23 mouse cellular contexts compared by ENCODE assay signal in genomic region chr2:29561468-29561867, GRCm38 (mm10). TPM values are rescaled to one million over a fixed set of nuclear protein-coding genes. Genes with fewer than 3 reads are reported as not detected.
DNase-seq lines count a peak whose midpoint lies in the region; ATAC-seq and TF ChIP-seq lines count a peak whose summit lies in the region.
"Had no signal": no experiment of that assay in that cellular context is flagged by ENCODE, and none has a peak within 500 bp of the region (broad histone marks: within the 10 kb centered on the region; RNA-seq: fewer than 3 reads in every experiment).

No protein-coding gene starts in this region.

- H3K4me3 ChIP-seq in hindbrain, postnatal 0 days (ENCODE audit: low read length), result no peak overlapping the region
- no peak overlapping the region for H3K4me3 ChIP-seq in hindbrain, embryonic 16.5 days (ENCODE audit: low read length)
- H3K4me3 ChIP-seq: embryonic facial prominence, embryonic 12.5 days; erythroblast, embryonic 14.5 days; forebrain, embryonic 13.5 days; heart, adult 2 months; heart, embryonic 15.5 days; left cerebral cortex, adult 2 months; megakaryocyte, embryonic 14.5 days; neural tube, embryonic 15.5 days had no signal

- no peaks in the 10 kb centered on the region for H3K36me3 ChIP-seq in hindbrain, postnatal 0 days (ENCODE audit: insufficient read depth, low read length)
- H3K36me3 ChIP-seq in hindbrain, embryonic 16.5 days (ENCODE audit: control insufficient read depth, insufficient read depth, low read length), result no peaks in the 10 kb centered on the region
- H3K36me3 ChIP-seq: embryonic facial prominence, embryonic 12.5 days; heart, embryonic 15.5 days; neural tube, embryonic 15.5 days had no signal

- H3K9me3 ChIP-seq in hindbrain, postnatal 0 days (ENCODE audit: low read length), result no peaks in the 10 kb centered on the region
- H3K9me3 ChIP-seq in hindbrain, embryonic 16.5 days (ENCODE audit: control insufficient read depth, low read length), result no peaks in the 10 kb centered on the region
- H3K9me3 ChIP-seq: embryonic facial prominence, embryonic 12.5 days; forebrain, embryonic 13.5 days; heart, embryonic 15.5 days; neural tube, embryonic 15.5 days had no signal

- DNase-seq in cerebellum, adult 11 months, result peak; percentile 70
- DNase-seq in hindbrain, postnatal 0 days (ENCODE audit: low spot score), result peak; percentile 66
- DNase-seq in cerebellum, adult 8-10 months, result peak; percentile 74
- peak; percentile 43 to 86 for DNase-seq in cerebellum, postnatal 4 days (ENCODE audit: low spot score in 2 of 2)
- no peak for DNase-seq in spleen, postnatal 10 days (ENCODE audit: low spot score in 2 of 2)
- DNase-seq: adrenal gland, adult 2 months; kidney, adult 11 months; kidney, postnatal 10 days; lung, adult 18-20 months; lung, postnatal 14 days; midbrain, embryonic 14.5 days; right cerebral cortex, postnatal 25 days had no signal

- no peak overlapping the region for H3K27ac ChIP-seq in hindbrain, postnatal 0 days
- no peak overlapping the region for H3K27ac ChIP-seq in hindbrain, embryonic 16.5 days (ENCODE audit: low read depth, low read length)
- H3K27ac ChIP-seq: embryonic facial prominence, embryonic 12.5 days; forebrain, embryonic 13.5 days; heart, adult 2 months; heart, embryonic 15.5 days; left cerebral cortex, adult 2 months; neural tube, embryonic 15.5 days had no signal

- no peak overlapping the region for H3K4me2 ChIP-seq in hindbrain, postnatal 0 days (ENCODE audit: low read depth, low read length)
- H3K4me2 ChIP-seq in hindbrain, embryonic 16.5 days (ENCODE audit: low read length), result no peak overlapping the region
- H3K4me2 ChIP-seq: embryonic facial prominence, embryonic 12.5 days; forebrain, embryonic 13.5 days; heart, embryonic 15.5 days; liver, embryonic 11.5 days; neural tube, embryonic 15.5 days had no signal

- no peak overlapping the region for H3K9ac ChIP-seq in hindbrain, postnatal 0 days (replicated peaks; ENCODE audit: low read length)
- H3K9ac ChIP-seq in hindbrain, embryonic 16.5 days (ENCODE audit: low read depth, low read length), result no peak overlapping the region
- H3K9ac ChIP-seq: embryonic facial prominence, embryonic 12.5 days; forebrain, embryonic 13.5 days; heart, embryonic 15.5 days; neural tube, embryonic 15.5 days had no signal

- TF ChIP-seq CTCF in hindbrain, postnatal 0 days (IDR thresholded peaks at IDR 0.05; ENCODE audit: low read depth), result no peak

- peaks cover 7% of the 10 kb centered on the region; the same call in 1 of the 2 replicates for H3K4me1 ChIP-seq in hindbrain, postnatal 0 days (ENCODE audit: insufficient read depth, low read length)
- peaks cover 9% of the 10 kb centered on the region for H3K4me1 ChIP-seq in hindbrain, embryonic 16.5 days (ENCODE audit: control insufficient read depth, insufficient read depth, low read depth, low read length)
- H3K4me1 ChIP-seq: megakaryocyte, embryonic 14.5 days had no signal

- WGBS in hindbrain, postnatal 0 days, result 48% methylated on average over 4 of the region's 4 CpGs
- 64% methylated on average over 4 of the region's 4 CpGs for WGBS in hindbrain, embryonic 16.5 days

- H3K27me3 ChIP-seq in hindbrain, postnatal 0 days (ENCODE audit: insufficient read depth, low read length), result no peaks in the 10 kb centered on the region
- no peaks in the 10 kb centered on the region for H3K27me3 ChIP-seq in hindbrain, embryonic 16.5 days (replicated peaks; ENCODE audit: control insufficient read depth, insufficient read depth, low read length)
- H3K27me3 ChIP-seq: embryonic facial prominence, embryonic 12.5 days; forebrain, embryonic 13.5 days; heart, embryonic 15.5 days; neural tube, embryonic 15.5 days had no signal

- no peak for ATAC-seq in cerebellum, adult (ENCODE audit: insufficient number of reproducible peaks, low FRiP score, low TSS enrichment)
- 0 out of 2 replicates have a peak, but pooled peaks have one; percentile 50 for ATAC-seq in hindbrain, postnatal 0 days
- no peak for ATAC-seq in hindbrain, embryonic 16.5 days
- ATAC-seq: forebrain, embryonic 13.5 days had no signal

RNA-seq across cellular contexts. Expression of gene Rapgef1, which starts 58.1 kb away (rescaled TPM):
- 91.3 and 94.0 TPM in 2 replicates for total RNA-seq in hindbrain, postnatal 0 days (2014; rRNA removed)
- 13.7 and 14.4 TPM in 2 replicates for polyA plus RNA-seq in hindbrain, postnatal 0 days (2015; fragmentation: Nextera tagmentation; extraction: Ambion mirVana)
- polyA plus RNA-seq in hindbrain, embryonic 16.5 days (2015; fragmentation: Nextera tagmentation; extraction: Ambion mirVana), result 14.8 and 18.6 TPM in 2 replicates

Comparison
In these comparisons a context has a peak if more than half of its experiments do, and no peak if none do; other contexts are left out.
1. DNase-seq: peak in cerebellum, adult 11 months (single experiment), hindbrain, postnatal 0 days (single experiment), cerebellum, adult 8-10 months (single experiment) and cerebellum, postnatal 4 days (2 of 2); none in spleen, postnatal 10 days (0 of 2).